Mouse (Mus musculus) heart, embryonic 11.5 days (tissue): Measurements from ENCODE around the gene Dqx1. TPM values are rescaled to one million over a fixed set of nuclear protein-coding genes. Genes with fewer than 3 reads are reported as not detected.

Experiments used
- ATAC-seq: fragments of 200-750 bp; cut with Nextera tagmentation; replicated peaks from 2 replicates; pipeline ENCODE4 v1.8.0; 2017; ENCODE audit warnings: moderate library complexity; ENCODE audit not compliant: insufficient number of reproducible peaks, low FRiP score, low TSS enrichment
- H3K27ac ChIP-seq: fragments of 300-500 bp; sonication (generic); 2 replicates; pipeline ENCODE4 v1.5.1; 2014; ENCODE audit warnings: mild to moderate bottlenecking, low read depth, low read length
- H3K27me3 ChIP-seq: fragments of 300-500 bp; sonication (generic); 2 replicates; pipeline ENCODE4 v1.6.1; 2014; ENCODE audit warnings: mild to moderate bottlenecking, low read length, mixed read lengths; ENCODE audit not compliant: control insufficient read depth, insufficient read depth
- H3K36me3 ChIP-seq: fragments of 300-500 bp; sonication (generic); 2 replicates; pipeline ENCODE4 v1.6.1; 2014; ENCODE audit warnings: mild to moderate bottlenecking, low read length, moderate library complexity, mixed read lengths; ENCODE audit not compliant: control insufficient read depth, insufficient read depth
- H3K4me1 ChIP-seq: fragments of 300-500 bp; sonication (generic); 2 replicates; pipeline ENCODE4 v1.6.1; 2014; ENCODE audit warnings: low read length; ENCODE audit not compliant: control insufficient read depth, insufficient read depth
- H3K4me2 ChIP-seq: fragments of 300-500 bp; sonication (generic); 2 replicates; pipeline ENCODE4 v1.6.1; 2014; ENCODE audit warnings: mild to moderate bottlenecking, moderate library complexity
- H3K4me3 ChIP-seq: fragments of 300-500 bp; sonication (generic); 2 replicates; pipeline ENCODE4 v1.5.1; 2014; ENCODE audit warnings: low read depth, low read length
- H3K9ac ChIP-seq: fragments of 300-500 bp; sonication (generic); 2 replicates; pipeline ENCODE4 v1.6.1; 2014; ENCODE audit warnings: mild to moderate bottlenecking, low read depth, low read length, moderate library complexity
- H3K9me3 ChIP-seq: fragments of 300-500 bp; sonication (generic); replicated peaks from 2 replicates; pipeline ENCODE4 v1.6.1; 2016; ENCODE audit warnings: low read length; ENCODE audit not compliant: control insufficient read depth
- WGBS: fragments of 180-500 bp; shearing (Covaris S2); extraction: QIAGEN DNeasy Blood & Tissue Kit; methylation state at CpG from one replicate; pipeline ENCODE4 v1.1.7; 2014; ENCODE audit not compliant: insufficient replicate concordance; 5-methylcytosine and 5-hydroxymethylcytosine counted together
- polyA plus RNA-seq: library from polyadenylated mRNA; unstranded; fragments of >200 nt; fragmentation: Nextera tagmentation; extraction: Ambion mirVana; gene quantifications from 2 replicates; pipeline ENCODE4 v1.2.1, GENCODE M21; 2014

The Dqx1 gene
- 0.24 and 0.30 TPM in 2 replicates for polyA plus RNA-seq

DNA sequence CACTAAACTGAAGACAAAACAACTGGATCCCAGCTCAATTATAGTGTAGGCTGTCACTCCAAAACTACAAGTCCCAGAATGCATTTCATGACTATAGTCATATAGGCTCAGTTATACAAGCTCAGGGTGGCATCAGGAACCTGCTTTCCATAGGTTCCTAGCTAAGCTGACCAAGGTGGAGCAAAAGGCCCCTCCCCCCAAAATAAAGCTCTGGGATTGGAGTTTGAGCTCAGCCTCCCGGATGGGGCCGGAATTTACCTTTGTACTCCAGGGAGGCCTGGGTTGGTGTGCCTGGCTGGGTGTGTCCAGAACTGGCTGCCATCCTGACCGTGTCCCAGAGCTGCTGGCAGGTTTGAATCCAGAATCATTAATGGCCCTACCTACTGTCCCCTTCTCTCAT, at the start of gene Dqx1:
Gene Dqx1 (plus strand): TSS at position 55 of the 400 bp plus-strand sequence.
- H3K36me3 ChIP-seq = peaks cover 4% of the 10 kb centered on the region; the same call in 1 of the 2 replicates
- H3K27ac ChIP-seq = no peak within 1 kb of the TSS
- H3K4me1 ChIP-seq = peaks cover 15% of the 10 kb centered on the region
- H3K9me3 ChIP-seq = no peaks in the 10 kb centered on the region
- H3K4me2 ChIP-seq = no peak within 1 kb of the TSS
- WGBS = 61% methylated on average over 3 of the region's 3 CpGs
- ATAC-seq = no peak
- peaks cover 26% of the 10 kb centered on the region for H3K27me3 ChIP-seq
- no peak within 1 kb of the TSS for H3K9ac ChIP-seq
- no peak within 1 kb of the TSS for H3K4me3 ChIP-seq

- Histone ChIP-seq H3K4me1 (peaks cover 14% of the 10 kb centered on the region), H3K27me3 (no peaks in the 10 kb centered on the region), H3K27ac (no peak overlapping the region), H3K4me3 (no peak overlapping the region), H3K9me3 (no peaks in the 10 kb centered on the region), H3K4me2 (no peak overlapping the region), H3K36me3 (no peaks in the 10 kb centered on the region), H3K9ac (no peak overlapping the region)
- no peak for ATAC-seq
- 38% methylated on average over 3 of the region's 3 CpGs for WGBS
Measured at GRCm38 (mm10) chr6:83008659-83009058, 49.0 kb upstream of the Dqx1 start.

- H3K4me1 ChIP-seq = peaks cover 10% of the 10 kb centered on the region
- no peak overlapping the region for H3K4me2 ChIP-seq
- no peak for ATAC-seq
- WGBS = 39% methylated on average over 7 of the region's 7 CpGs
- H3K27me3 ChIP-seq = no peaks in the 10 kb centered on the region
- H3K9ac ChIP-seq = 0 out of 2 replicates have a peak overlapping the region, but pooled peaks have one; percentile 30
- H3K9me3 ChIP-seq = no peaks in the 10 kb centered on the region
- H3K4me3 ChIP-seq = no peak overlapping the region
- no peaks in the 10 kb centered on the region for H3K36me3 ChIP-seq
- H3K27ac ChIP-seq = no peak overlapping the region
Measured at GRCm38 (mm10) chr6:83010010-83010409, 47.6 kb upstream of the Dqx1 start.

DNA sequence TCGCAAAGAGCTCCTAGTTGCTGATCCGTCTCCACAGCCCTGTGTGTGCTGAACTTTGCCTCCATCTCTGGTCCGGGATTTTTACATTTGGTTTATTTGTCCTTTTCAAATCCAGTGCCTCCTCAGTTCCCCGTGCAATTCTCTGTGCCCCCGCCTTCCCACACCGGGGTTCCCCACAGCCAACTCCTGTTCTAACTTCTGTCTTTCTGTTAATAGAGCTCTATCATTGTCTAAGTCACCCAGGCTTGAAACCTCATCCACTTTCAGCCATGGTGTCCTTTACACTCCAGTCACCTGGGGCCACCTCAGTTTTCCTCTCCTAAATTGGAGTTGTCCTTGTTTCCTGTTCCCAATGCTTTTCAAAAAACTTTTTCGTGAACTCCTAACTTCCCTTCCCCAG, 46.4 kb upstream of the Dqx1 start:
- no peak overlapping the region for H3K4me3 ChIP-seq
- H3K27me3 ChIP-seq = no peaks in the 10 kb centered on the region
- H3K4me2 ChIP-seq = no peak overlapping the region
- H3K27ac ChIP-seq = no peak overlapping the region
- H3K36me3 ChIP-seq = no peaks in the 10 kb centered on the region
- H3K9ac ChIP-seq = no peak overlapping the region
- 0 out of 2 replicates have a peak, but pooled peaks cover 5% of the 10 kb centered on the region for H3K4me1 ChIP-seq
- no peak for ATAC-seq
- WGBS = 83% methylated on average over 7 of the region's 7 CpGs
- H3K9me3 ChIP-seq = no peaks in the 10 kb centered on the region

DNA sequence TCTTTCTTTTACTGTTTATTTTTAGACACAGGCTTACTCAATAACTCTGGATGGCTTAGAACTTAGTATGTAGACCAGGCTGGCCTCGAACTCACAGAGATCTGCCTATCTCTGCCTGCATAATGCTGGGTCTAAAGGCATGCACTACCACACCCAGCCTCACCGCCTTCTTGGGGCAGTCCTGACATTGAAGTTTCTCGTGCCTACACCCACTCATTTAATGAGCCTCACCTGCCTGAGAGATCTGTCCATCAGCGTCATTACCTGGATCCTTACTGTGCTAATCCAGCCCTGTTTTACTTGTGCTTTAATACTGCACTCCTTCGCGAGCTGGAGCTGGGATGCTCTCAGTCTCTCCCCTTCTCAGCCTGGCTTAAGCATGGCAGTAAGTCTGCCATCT, 45.9 kb upstream of the Dqx1 start:
- ATAC-seq = no peak
- no peak overlapping the region for H3K9ac ChIP-seq
- no peak overlapping the region for H3K4me3 ChIP-seq
- H3K27me3 ChIP-seq = no peaks in the 10 kb centered on the region
- H3K9me3 ChIP-seq = no peaks in the 10 kb centered on the region
- H3K27ac ChIP-seq = no peak overlapping the region
- no peaks in the 10 kb centered on the region for H3K36me3 ChIP-seq
- H3K4me1 ChIP-seq = peaks cover 5% of the 10 kb centered on the region; the same call in 1 of the 2 replicates
- H3K4me2 ChIP-seq = no peak overlapping the region
- WGBS = 70% methylated on average over 6 of the region's 6 CpGs

GRCm38 (mm10) chr6:83013444-83013843, 44.2 kb upstream of the Dqx1 start:
- Histone ChIP-seq H3K27ac (no peak overlapping the region), H3K9ac (no peak overlapping the region; the same call in 1 of the 2 replicates), H3K36me3 (no peaks in the 10 kb centered on the region), H3K4me1 (peaks cover 5% of the 10 kb centered on the region; the same call in 1 of the 2 replicates), H3K27me3 (no peaks in the 10 kb centered on the region), H3K4me3 (no peak overlapping the region), H3K9me3 (no peaks in the 10 kb centered on the region), H3K4me2 (no peak overlapping the region)
- 83% methylated on average over 5 of the region's 5 CpGs for WGBS
- ATAC-seq = no peak

DNA sequence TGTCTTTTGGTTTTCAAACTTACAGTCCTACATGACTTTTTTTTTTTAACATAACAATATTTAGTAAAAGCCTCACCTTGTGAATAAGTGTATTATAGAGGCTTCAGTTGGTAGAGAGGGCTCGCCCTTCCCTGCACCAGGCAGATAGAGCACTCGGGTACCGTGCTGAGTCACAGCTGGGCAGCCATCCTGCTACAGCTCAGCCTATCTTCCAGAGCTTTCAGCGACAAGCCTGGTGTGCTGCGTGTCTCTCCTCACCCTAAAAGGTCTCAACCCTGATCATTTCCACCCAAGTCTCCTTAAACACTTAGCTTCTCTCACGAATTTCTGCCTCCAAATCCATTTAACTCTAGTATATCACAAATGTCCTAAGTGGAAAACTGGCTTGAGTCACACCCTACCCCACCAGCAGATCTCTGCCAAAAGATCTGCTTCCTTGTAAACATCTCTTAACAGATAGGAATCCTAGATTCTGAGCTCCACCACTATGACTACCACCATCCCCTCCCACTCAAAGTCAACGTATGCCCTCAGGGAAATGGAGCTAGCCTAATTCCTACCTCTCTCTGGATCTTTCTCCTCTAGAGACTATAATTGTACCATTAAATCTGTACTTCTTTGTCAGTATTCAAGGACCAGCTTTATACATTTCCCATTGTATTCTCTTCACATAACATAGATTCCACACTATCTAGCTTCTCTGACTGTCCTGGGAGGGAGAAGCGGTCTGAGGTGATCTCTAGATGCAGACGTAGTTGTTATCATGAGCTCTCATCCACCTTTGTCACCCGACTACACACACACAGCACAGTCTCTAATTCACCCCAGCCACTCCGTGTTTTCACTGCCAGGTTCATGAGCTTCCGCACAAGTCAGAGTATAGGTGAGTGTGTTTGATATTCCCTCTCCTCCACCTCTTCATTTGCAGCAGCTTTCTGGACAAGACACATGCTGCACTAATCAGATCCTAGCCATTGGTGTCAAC, 42.9 kb upstream of the Dqx1 start:
- no peak overlapping the region for H3K4me3 ChIP-seq
- no peak overlapping the region for H3K9ac ChIP-seq
- peak overlapping the region; percentile 6 for H3K4me2 ChIP-seq
- peaks cover 5% of the 10 kb centered on the region; the same call in 1 of the 2 replicates for H3K4me1 ChIP-seq
- H3K27ac ChIP-seq = peak overlapping the region; percentile 67
- no peaks in the 10 kb centered on the region for H3K9me3 ChIP-seq
- H3K27me3 ChIP-seq = no peaks in the 10 kb centered on the region
- 43% methylated on average over 12 of the region's 12 CpGs for WGBS
- no peaks in the 10 kb centered on the region for H3K36me3 ChIP-seq
- ATAC-seq = peak; percentile 92

DNA sequence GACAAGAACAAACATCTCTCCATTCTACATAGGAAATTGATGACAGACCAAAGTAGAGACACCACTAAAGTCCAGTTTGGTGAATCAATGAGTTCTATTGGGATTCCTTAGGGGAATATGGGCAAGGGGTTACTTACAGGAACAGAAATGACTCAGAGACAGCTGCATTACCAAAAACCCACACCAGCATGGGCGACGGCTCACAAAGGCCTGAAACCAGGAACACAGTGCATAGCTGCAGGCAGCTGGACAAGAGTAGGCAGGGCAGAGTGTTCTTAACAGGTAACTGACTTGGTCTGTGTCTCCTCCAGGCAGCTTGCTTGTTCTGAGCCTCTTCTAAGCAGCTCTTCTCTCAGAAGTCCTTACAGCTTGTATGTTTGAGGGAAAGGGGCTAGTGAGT, 41.9 kb upstream of the Dqx1 start:
- no peaks in the 10 kb centered on the region for H3K27me3 ChIP-seq
- no peak overlapping the region for H3K27ac ChIP-seq
- 84% methylated on average over 2 of the region's 2 CpGs for WGBS
- H3K4me1 ChIP-seq = peaks cover 3% of the 10 kb centered on the region; the same call in 1 of the 2 replicates
- no peaks in the 10 kb centered on the region for H3K36me3 ChIP-seq
- H3K4me3 ChIP-seq = no peak overlapping the region
- no peak for ATAC-seq
- no peak overlapping the region for H3K4me2 ChIP-seq
- no peaks in the 10 kb centered on the region for H3K9me3 ChIP-seq
- H3K9ac ChIP-seq = no peak overlapping the region
